Mouse (Mus musculus) lung, adult 2 months (tissue): ENCODE data around the gene Map7d1.

Experiments
- CTCF ChIP-seq: fragments of 200-500 bp; IDR thresholded peaks from 2 replicates; pipeline ENCODE4 v1.5.1; 2011; ENCODE audit warnings: mild to moderate bottlenecking, low read length, control low read depth; ENCODE audit not compliant: insufficient read depth
- POLR2A ChIP-seq: fragments of 200-500 bp; IDR thresholded peaks from 2 replicates; pipeline ENCODE4 v1.6.1; 2011; ENCODE audit warnings: low read depth, mild to moderate bottlenecking, control low read depth, low read length, borderline replicate concordance; ENCODE audit errors: extremely low read depth

- TF ChIP-seq CTCF, result no peak
- TF ChIP-seq POLR2A, result no peak
Measured at GRCm38 (mm10) chr4:126200656-126201055, 55.5 kb downstream of the Map7d1 start.
